Mouse (Mus musculus): Measurements from ENCODE around the gene Col9a2.

DNA sequence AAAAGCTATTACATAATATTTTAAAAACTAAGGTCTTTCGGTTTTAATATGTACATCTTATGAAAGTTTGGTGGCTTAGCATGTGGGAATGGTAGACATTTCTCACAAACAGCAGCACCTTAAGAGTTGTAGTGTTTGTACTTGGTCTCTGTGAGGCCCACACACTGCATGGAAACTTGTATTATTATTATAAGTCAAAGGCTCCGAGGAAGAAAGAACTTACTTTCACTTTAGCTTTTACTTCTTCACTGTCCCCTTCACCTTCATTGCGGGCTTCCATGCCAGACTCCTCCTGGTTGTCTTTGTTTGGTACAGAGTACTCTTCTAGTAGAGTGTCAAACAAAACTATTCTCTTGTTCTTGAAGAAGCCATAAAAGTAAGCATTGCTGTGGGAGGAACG lies 35.1 kb downstream of the Col9a2 start:
- TF ChIP-seq POLR2A (IDR thresholded peaks at IDR 0.05; ENCODE audit: borderline replicate concordance, insufficient read depth, low read length) (no peak), CTCF (IDR thresholded peaks at IDR 0.05; ENCODE audit: borderline replicate concordance, insufficient read depth, low read depth, low read length) (no peak)
